Mouse (Mus musculus) hindbrain, postnatal 0 days (tissue): ENCODE results near the gene Ankrd26. TPM values are rescaled to one million over a fixed set of nuclear protein-coding genes. Genes with fewer than 3 reads are reported as not detected.
A peak's percentile ranks its signal among the peaks of the same experiment; 100 is the strongest.
"Not testable (repeated sequence)": the region's sequence is repeated elsewhere in the genome, so short reads cannot be mapped to it uniquely, and the experiment has no call there.

Experiments used
- ATAC-seq: fragments of 200-750 bp; cut with Nextera tagmentation; 2 replicates; pipeline ENCODE4 v1.8.0; 2017; ENCODE audit warnings: mild to moderate bottlenecking, moderate TSS enrichment, moderate library complexity
- DNase-seq: peaks from one replicate; pipeline ENCODE4 v3.0.0-alpha.2; 2015; ENCODE audit warnings: low spot score
- H3K27ac ChIP-seq: fragments of 300-500 bp; sonication (generic); 2 replicates; pipeline ENCODE4 v1.5.1; 2014; ENCODE audit warnings: mild to moderate bottlenecking
- H3K27me3 ChIP-seq: fragments of 300-500 bp; sonication (generic); 2 replicates; pipeline ENCODE4 v1.6.1; 2014; ENCODE audit warnings: low read length, mixed read lengths; ENCODE audit not compliant: insufficient read depth
- H3K36me3 ChIP-seq: fragments of 300-500 bp; sonication (generic); 2 replicates; pipeline ENCODE4 v1.6.1; 2014; ENCODE audit warnings: low read length, mixed read lengths; ENCODE audit not compliant: insufficient read depth
- H3K4me1 ChIP-seq: fragments of 300-500 bp; sonication (generic); 2 replicates; pipeline ENCODE4 v1.6.1; 2014; ENCODE audit warnings: antibody characterized with exemption, low read length, mixed read lengths; ENCODE audit not compliant: insufficient read depth
- H3K4me2 ChIP-seq: fragments of 300-500 bp; sonication (generic); 2 replicates; pipeline ENCODE4 v1.6.1; 2014; ENCODE audit warnings: low read depth, mild to moderate bottlenecking, low read length, moderate library complexity, mixed read lengths
- H3K4me3 ChIP-seq: fragments of 300-500 bp; sonication (generic); 2 replicates; pipeline ENCODE4 v1.5.1; 2014; ENCODE audit warnings: low read length
- H3K9ac ChIP-seq: fragments of 300-500 bp; sonication (generic); replicated peaks from 2 replicates; pipeline ENCODE4 v1.6.1; 2014; ENCODE audit warnings: mild to moderate bottlenecking, low read length, moderate library complexity, mixed read lengths
- H3K9me3 ChIP-seq: fragments of 300-500 bp; sonication (generic); 2 replicates; pipeline ENCODE4 v1.6.1; 2016; ENCODE audit warnings: low read length, mixed read lengths
- CTCF ChIP-seq: IDR thresholded peaks from 2 replicates; pipeline ENCODE4 v1.5.1; 2016; ENCODE audit warnings: antibody characterized with exemption, control low read depth, low read depth
- WGBS: fragments of 180-500 bp; shearing (Covaris S2); extraction: QIAGEN DNeasy Blood & Tissue Kit; methylation state at CpG from one replicate; pipeline ENCODE4 v1.1.7; 2014; 5-methylcytosine and 5-hydroxymethylcytosine counted together
- polyA plus RNA-seq: library from polyadenylated mRNA; unstranded; fragments of >200 nt; fragmentation: Nextera tagmentation; extraction: Ambion mirVana; gene quantifications from 2 replicates; pipeline ENCODE4 v1.2.1, GENCODE M21; 2015
- total RNA-seq: library from RNA; depleted of rRNA; stranded (reverse); fragments of >200 nt; gene quantifications from 2 replicates; pipeline ENCODE4 v1.2.3, GENCODE M21; 2014

Ankrd26 gene
- total and polyA plus RNA-seq, 2 experiments from 2014 or later: 5.5 to 12.5 TPM

- Histone ChIP-seq H3K36me3 (peaks cover 11% of the 10 kb centered on the region; the same call in 1 of the 2 replicates), H3K9ac (no peak overlapping the region), H3K27me3 (no peaks in the 10 kb centered on the region), H3K27ac (no peak overlapping the region), H3K4me1 (peaks cover 5% of the 10 kb centered on the region; the same call in 1 of the 2 replicates), H3K9me3 (no peaks in the 10 kb centered on the region), H3K4me2 (peak overlapping the region; percentile 51), H3K4me3 (0 out of 2 replicates have a peak overlapping the region, but pooled peaks have one; percentile 21)
- WGBS: 49% methylated on average over 10 of the region's 10 CpGs
- no peak for TF ChIP-seq CTCF
- no peak for DNase-seq
- no peak for ATAC-seq
Observed at GRCm38 (mm10) chr6:118594070-118594469, 32.0 kb upstream of the Ankrd26 start.

- 10% methylated on average over 34 of the region's 34 CpGs for WGBS
- DNase-seq: peak; percentile 28
Observed at GRCm38 (mm10) chr6:118593377-118594061, 31.5 kb upstream of the Ankrd26 start.

GRCm38 (mm10) chr6:118592662-118593376, 30.8 kb upstream of the Ankrd26 start:
- Histone ChIP-seq H3K4me2 (peak overlapping the region; percentile 51), H3K9me3 (no peaks in the 10 kb centered on the region), H3K27ac (no peak overlapping the region), H3K9ac (0 out of 2 replicates have a peak overlapping the region, but pooled peaks have one; percentile 25), H3K27me3 (no peaks in the 10 kb centered on the region), H3K36me3 (peaks cover 6% of the 10 kb centered on the region; the same call in 1 of the 2 replicates), H3K4me1 (peaks cover 5% of the 10 kb centered on the region; the same call in 1 of the 2 replicates), H3K4me3 (peak overlapping the region; percentile 21; the same call in 1 of the 2 replicates)
- no peak for TF ChIP-seq CTCF
- WGBS: 40% methylated on average over 21 of the region's 21 CpGs
- DNase-seq (peak; percentile 6), ATAC-seq (no peak)

More at GRCm38 (mm10) chr6:118593377-118594061, 31.5 kb upstream of the Ankrd26 start:
- H3K27ac ChIP-seq: no peak overlapping the region
- no peaks in the 10 kb centered on the region for H3K27me3 ChIP-seq
- H3K4me2 ChIP-seq: peak overlapping the region; percentile 51
- peaks cover 5% of the 10 kb centered on the region; the same call in 1 of the 2 replicates for H3K4me1 ChIP-seq
- H3K4me3 ChIP-seq: peak overlapping the region; percentile 21
- H3K9me3 ChIP-seq: no peaks in the 10 kb centered on the region
- 0 out of 2 replicates have a peak overlapping the region, but pooled peaks have one; percentile 25 for H3K9ac ChIP-seq
- peak; percentile 38 for ATAC-seq
- peak; percentile 18; the same call in 1 of the 2 replicates for TF ChIP-seq CTCF
- H3K36me3 ChIP-seq: peaks cover 11% of the 10 kb centered on the region; the same call in 1 of the 2 replicates

- H3K36me3 ChIP-seq, H3K4me1 ChIP-seq, ATAC-seq, H3K4me3 ChIP-seq, H3K9me3 ChIP-seq, H3K4me2 ChIP-seq, H3K27me3 ChIP-seq, H3K9ac ChIP-seq, DNase-seq, H3K27ac ChIP-seq: not testable (repeated sequence)
- WGBS: 81% methylated on average over 4 of the region's 4 CpGs
Observed at GRCm38 (mm10) chr6:118578741-118579140, 16.7 kb upstream of the Ankrd26 start.

GRCm38 (mm10) chr6:118574351-118574750, 12.3 kb upstream of the Ankrd26 start:
- H3K36me3 ChIP-seq: no peaks in the 10 kb centered on the region
- no peaks in the 10 kb centered on the region for H3K27me3 ChIP-seq
- no peak overlapping the region for H3K9ac ChIP-seq
- ATAC-seq: peak; percentile 43; the same call in 1 of the 2 replicates
- no peak overlapping the region for H3K27ac ChIP-seq
- H3K4me2 ChIP-seq: no peak overlapping the region
- no peak for TF ChIP-seq CTCF
- H3K4me1 ChIP-seq: no peaks in the 10 kb centered on the region
- H3K9me3 ChIP-seq: no peaks in the 10 kb centered on the region
- H3K4me3 ChIP-seq: no peak overlapping the region
- WGBS: 56% methylated on average over 6 of the region's 6 CpGs
- DNase-seq: peak; percentile 73

- no peak for TF ChIP-seq CTCF
- H3K9ac ChIP-seq: no peak overlapping the region
- H3K4me3 ChIP-seq: no peak overlapping the region
- DNase-seq: no peak
- H3K4me1 ChIP-seq: 0 out of 2 replicates have a peak, but pooled peaks cover 3% of the 10 kb centered on the region
- ATAC-seq: no peak
- H3K27ac ChIP-seq: no peak overlapping the region
- no peaks in the 10 kb centered on the region for H3K27me3 ChIP-seq
- H3K9me3 ChIP-seq: no peaks in the 10 kb centered on the region
- no peaks in the 10 kb centered on the region for H3K36me3 ChIP-seq
- no peak overlapping the region for H3K4me2 ChIP-seq
- 96% methylated on average over 3 of the region's 3 CpGs for WGBS
Observed at GRCm38 (mm10) chr6:118567816-118568215, 5.8 kb upstream of the Ankrd26 start.
